Mouse (Mus musculus) liver, embryonic 11.5 days (tissue): Measurements from ENCODE around the gene Tmprss9. TPM values are rescaled to one million over a fixed set of nuclear protein-coding genes. Genes with fewer than 3 reads are reported as not detected.

ENCODE experiments used
- ATAC-seq: fragments of 200-750 bp; cut with Nextera tagmentation; replicated peaks from 2 replicates; pipeline ENCODE4 v1.8.0; 2017; ENCODE audit warnings: moderate number of reproducible peaks, mild to moderate bottlenecking, moderate TSS enrichment, moderate library complexity; ENCODE audit not compliant: low FRiP score
- DNase-seq: peaks from one replicate; pipeline ENCODE4 v3.0.0-alpha.2; 2017; ENCODE audit warnings: low spot score
- H3K27ac ChIP-seq: fragments of 300-500 bp; sonication (generic); 2 replicates; pipeline ENCODE4 v1.5.1; 2014; ENCODE audit warnings: mild to moderate bottlenecking, low read depth, low read length, control low read depth
- H3K27me3 ChIP-seq: fragments of 300-500 bp; sonication (generic); replicated peaks from 2 replicates; pipeline ENCODE4 v1.6.1; 2014; ENCODE audit warnings: low read length, mixed read lengths; ENCODE audit not compliant: control insufficient read depth, insufficient read depth
- H3K36me3 ChIP-seq: fragments of 300-500 bp; sonication (generic); 2 replicates; pipeline ENCODE4 v1.6.1; 2014; ENCODE audit warnings: mild to moderate bottlenecking, low read length, moderate library complexity, mixed read lengths; ENCODE audit not compliant: control insufficient read depth, insufficient read depth
- H3K4me1 ChIP-seq: fragments of 300-500 bp; sonication (generic); replicated peaks from 2 replicates; pipeline ENCODE4 v1.6.1; 2014; ENCODE audit warnings: low read length, mixed read lengths; ENCODE audit not compliant: control insufficient read depth, insufficient read depth
- H3K4me2 ChIP-seq: fragments of 300-500 bp; sonication (generic); 2 replicates; pipeline ENCODE4 v1.6.1; 2014; ENCODE audit warnings: mild to moderate bottlenecking, control low read depth, moderate library complexity
- H3K4me3 ChIP-seq: fragments of 300-500 bp; sonication (generic); 2 replicates; pipeline ENCODE4 v1.5.1; 2014; ENCODE audit warnings: low read depth, low read length, control low read depth
- H3K9ac ChIP-seq: fragments of 300-500 bp; sonication (generic); 2 replicates; pipeline ENCODE4 v1.6.1; 2014; ENCODE audit warnings: low read depth, low read length, control low read depth
- H3K9me3 ChIP-seq: fragments of 300-500 bp; sonication (generic); 2 replicates; pipeline ENCODE4 v1.6.1; 2016; ENCODE audit warnings: low read length, inconsistent platforms, mixed read lengths; ENCODE audit not compliant: control insufficient read depth
- WGBS: fragments of 180-500 bp; shearing (Covaris S2); extraction: QIAGEN DNeasy Blood & Tissue Kit; methylation state at CpG from one replicate; pipeline ENCODE4 v1.1.7; 2014; 5-methylcytosine and 5-hydroxymethylcytosine counted together
- microRNA counts: library from miRNA; unstranded; fragments of <30 nt; microRNA quantifications from one replicate; lab custom pipeline; 2015
- microRNA-seq: library from miRNA; unstranded; fragments of <30 nt; microRNA quantifications from one replicate; pipeline ENCODE4, GENCODE M21; 2017; ENCODE audit warnings: borderline number of aligned reads
- polyA plus RNA-seq: library from polyadenylated mRNA; unstranded; fragments of >200 nt; fragmentation: Nextera tagmentation; extraction: Ambion mirVana; gene quantifications from 2 replicates; pipeline ENCODE4 v1.2.1, GENCODE M21; 2014

Tmprss9 gene
- polyA plus RNA-seq, 1 experiment from 2014 or later, result not detected

DNA sequence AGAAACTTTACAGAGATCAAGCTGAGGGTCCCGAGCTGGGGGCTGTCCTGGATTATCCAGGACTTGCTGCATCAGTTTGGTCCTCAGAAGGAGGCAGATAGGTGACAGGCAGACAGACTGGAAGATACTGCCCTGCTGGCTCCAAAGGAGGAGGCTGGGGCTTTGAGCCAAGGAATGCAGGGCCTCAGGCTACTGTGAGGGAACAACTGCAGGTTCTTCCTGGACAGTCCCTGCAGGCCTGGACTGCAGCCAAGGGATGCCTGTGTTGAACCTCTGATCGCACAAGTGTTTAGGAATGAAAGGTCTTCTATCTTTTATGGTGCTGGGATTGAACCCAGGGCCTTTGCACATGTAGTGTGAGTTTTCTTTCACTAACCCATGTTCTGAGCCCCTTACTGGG is 76.2 kb downstream of the Tmprss9 start:
- H3K36me3 ChIP-seq, result no peaks in the 10 kb centered on the region
- ATAC-seq, result no peak
- 62% methylated on average over 2 of the region's 2 CpGs for WGBS
- no peak for DNase-seq
- H3K4me1 ChIP-seq, result peaks cover 12% of the 10 kb centered on the region; the same call in 1 of the 2 replicates
- H3K27me3 ChIP-seq, result no peaks in the 10 kb centered on the region
- H3K9ac ChIP-seq, result no peak overlapping the region
- H3K4me2 ChIP-seq, result no peak overlapping the region
- no peak overlapping the region for H3K4me3 ChIP-seq
- no peaks in the 10 kb centered on the region for H3K9me3 ChIP-seq
- H3K27ac ChIP-seq, result no peak overlapping the region

DNA sequence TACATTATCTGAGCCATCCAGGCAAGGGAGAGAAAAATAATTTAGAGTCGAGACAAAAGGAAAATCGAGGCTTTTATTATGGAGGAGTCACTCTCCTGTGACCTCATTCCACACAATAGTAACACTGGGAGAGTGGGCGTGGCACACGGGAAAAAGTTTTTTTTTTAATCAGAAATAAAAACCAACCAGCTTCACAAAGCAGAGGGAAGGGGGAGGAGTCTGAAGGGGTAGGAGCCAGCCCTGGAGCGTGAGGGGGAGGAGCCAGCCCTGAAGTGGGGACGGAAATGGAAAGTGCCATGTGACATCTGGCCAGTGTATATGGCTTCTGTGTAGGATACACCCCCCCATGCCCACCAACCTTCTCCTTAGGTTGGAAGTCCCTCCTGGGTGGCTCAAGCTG is 76.9 kb downstream of the Tmprss9 start:
- Histone ChIP-seq H3K4me1 (peaks cover 9% of the 10 kb centered on the region; the same call in 1 of the 2 replicates), H3K27me3 (no peaks in the 10 kb centered on the region), H3K27ac (no peak overlapping the region), H3K4me2 (no peak overlapping the region), H3K9me3 (no peaks in the 10 kb centered on the region), H3K4me3 (no peak overlapping the region), H3K36me3 (no peaks in the 10 kb centered on the region), H3K9ac (no peak overlapping the region)
- 36% methylated on average over 6 of the region's 6 CpGs for WGBS
- DNase-seq (no peak), ATAC-seq (peak; percentile 56; the same call in 1 of the 2 replicates)

DNA sequence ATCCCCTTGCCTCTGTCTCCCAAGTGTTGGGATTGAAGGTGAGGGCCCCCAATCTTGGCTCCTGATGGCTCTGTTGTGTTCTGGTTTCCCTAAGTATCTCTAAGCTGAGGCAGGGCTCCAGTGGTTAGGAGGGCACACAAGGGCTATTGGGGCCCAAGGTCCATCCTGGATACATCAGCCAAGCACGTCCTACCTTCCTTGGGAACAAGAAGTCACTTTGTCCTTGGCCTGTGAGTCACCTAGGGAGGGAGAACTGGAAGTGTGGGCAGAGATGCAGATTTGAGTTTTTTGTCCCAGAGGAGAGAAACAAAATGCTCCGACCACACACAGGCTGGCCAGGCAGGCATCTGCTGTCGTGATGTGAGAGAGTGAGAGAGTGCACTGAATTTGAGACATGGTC is 77.4 kb downstream of the Tmprss9 start:
- Histone ChIP-seq H3K36me3 (no peaks in the 10 kb centered on the region), H3K27me3 (no peaks in the 10 kb centered on the region), H3K4me2 (no peak overlapping the region), H3K27ac (no peak overlapping the region), H3K9me3 (no peaks in the 10 kb centered on the region), H3K4me3 (no peak overlapping the region), H3K4me1 (peaks cover 9% of the 10 kb centered on the region; the same call in 1 of the 2 replicates), H3K9ac (no peak overlapping the region)
- DNase-seq (no peak), ATAC-seq (no peak)
- 76% methylated on average over 3 of the region's 3 CpGs for whole genome bisulfite sequencing

MicroRNAs within 50 kb of the gene (microRNA counts, 519-probe panel; counts per million panel counts)
- microRNA mmu-miR-1982 (lab: Ali Mortazavi, UCI), result not detected

Small RNA genes within 50 kb of the gene (microRNA-seq; reads per million reads assigned to microRNA genes)
- 10.6 reads per million, percentile 23 among the genes with 10 or more reads in this experiment for gene Mir1982

Other genes with a start within 250 kb of the Tmprss9 start
- gene Csnk1g2, start 249.0 kb upstream of the Tmprss9 start, polyA plus RNA-seq, result 92.3 and 96.1 TPM in 2 replicates
- gene Btbd2, start 214.8 kb upstream of the Tmprss9 start, polyA plus RNA-seq, result 38.0 and 38.4 TPM in 2 replicates
- gene Mknk2, start 193.7 kb upstream of the Tmprss9 start, polyA plus RNA-seq, result 124 and 128 TPM in 2 replicates
- gene Mob3a, start 169.9 kb upstream of the Tmprss9 start, polyA plus RNA-seq, result 56.7 and 57.3 TPM in 2 replicates
- 5.7 and 6.8 TPM in 2 replicates for gene Izumo4, start 169.7 kb upstream of the Tmprss9 start, polyA plus RNA-seq
- gene Ap3d1, start 129.6 kb upstream of the Tmprss9 start, polyA plus RNA-seq, result 53.1 and 53.2 TPM in 2 replicates
- gene Dot1l, start 116.6 kb upstream of the Tmprss9 start, polyA plus RNA-seq, result 23.9 and 28.2 TPM in 2 replicates
- 116 and 121 TPM in 2 replicates for gene Sf3a2, start 73.7 kb upstream of the Tmprss9 start, polyA plus RNA-seq
- gene Plekhj1, start 73.2 kb upstream of the Tmprss9 start, polyA plus RNA-seq, result 178 and 188 TPM in 2 replicates
- gene Amh, start 66.6 kb upstream of the Tmprss9 start, polyA plus RNA-seq, result 0.14 TPM in 1 of 2 replicates, not detected in the other
- gene Jsrp1, start 58.4 kb upstream of the Tmprss9 start, polyA plus RNA-seq, result 1.1 and 1.5 TPM in 2 replicates
- 1,793 and 1,800 TPM in 2 replicates for gene Oaz1, start 45.2 kb upstream of the Tmprss9 start, polyA plus RNA-seq
- gene Lingo3, start 27.8 kb upstream of the Tmprss9 start, polyA plus RNA-seq, result 0.05 TPM in 1 of 2 replicates, not detected in the other
- 403 and 453 TPM in 2 replicates for gene Lsm7, start 16.6 kb upstream of the Tmprss9 start, polyA plus RNA-seq
- gene Sppl2b, start 16.6 kb upstream of the Tmprss9 start, polyA plus RNA-seq, result 58.5 and 63.8 TPM in 2 replicates
- 396 and 445 TPM in 2 replicates for gene Timm13, start 29.1 kb downstream of the Tmprss9 start, polyA plus RNA-seq
- 16.2 and 18.2 TPM in 2 replicates for gene Lmnb2, start 46.4 kb downstream of the Tmprss9 start, polyA plus RNA-seq
- 4.0 and 5.0 TPM in 2 replicates for gene Gadd45b, start 58.2 kb downstream of the Tmprss9 start, polyA plus RNA-seq
- 1.8 and 2.1 TPM in 2 replicates for gene Gng7, start 143.1 kb downstream of the Tmprss9 start, polyA plus RNA-seq
- 0.45 TPM in 1 of 2 replicates, not detected in the other for gene Diras1, start 153.8 kb downstream of the Tmprss9 start, polyA plus RNA-seq
- 9.1 and 9.4 TPM in 2 replicates for gene Slc39a3, start 165.6 kb downstream of the Tmprss9 start, polyA plus RNA-seq
- 147 and 153 TPM in 2 replicates for gene Sgta, start 188.3 kb downstream of the Tmprss9 start, polyA plus RNA-seq
- gene Thop1, start 198.2 kb downstream of the Tmprss9 start, polyA plus RNA-seq, result 80.3 and 84.0 TPM in 2 replicates
- 17.3 and 17.6 TPM in 2 replicates for gene Creb3l3, start 227.0 kb downstream of the Tmprss9 start, polyA plus RNA-seq
- gene Map2k2, start 234.1 kb downstream of the Tmprss9 start, polyA plus RNA-seq, result 201 and 207 TPM in 2 replicates